Mouse (Mus musculus): ENCODE measurements around the gene Olfr47. TPM values are rescaled to one million over a fixed set of nuclear protein-coding genes. Genes with fewer than 3 reads are reported as not detected.
A peak's percentile ranks its signal among the peaks of the same experiment; 100 is the strongest.
"Not testable (repeated sequence)": the region's sequence is repeated elsewhere in the genome, so short reads cannot be mapped to it uniquely, and the experiment has no call there.

The Olfr47 gene
- polyA plus RNA-seq (2012; rRNA removed) = not detected in 2 replicates

DNA sequence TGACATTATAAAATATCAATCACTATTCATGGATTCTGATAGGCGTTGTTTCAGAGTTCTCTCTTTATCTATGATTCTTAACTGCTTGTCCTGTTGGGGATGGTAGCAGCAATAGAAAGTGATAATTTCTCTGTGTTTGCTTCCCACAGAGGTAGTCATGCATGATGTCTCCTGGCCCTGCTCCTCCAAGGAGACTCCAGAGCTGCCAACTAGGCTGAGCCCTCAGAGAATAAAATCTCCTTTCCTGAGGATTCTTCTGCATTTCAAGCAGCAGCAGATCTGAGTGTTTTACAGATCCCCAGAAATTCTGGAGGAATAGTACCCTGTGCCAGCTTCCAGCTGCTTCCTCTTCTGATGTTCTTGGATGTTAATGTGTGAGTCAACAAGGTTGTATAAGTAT is at the start of gene Olfr47:
Gene Olfr47 (plus strand): TSS at position 275 of the 400 bp plus-strand sequence.
- DNase-seq (ENCODE audit: low read depth, low spot score) = not testable (repeated sequence)
- WGBS = 78% methylated on average over 1 of the region's 1 CpGs

DNA sequence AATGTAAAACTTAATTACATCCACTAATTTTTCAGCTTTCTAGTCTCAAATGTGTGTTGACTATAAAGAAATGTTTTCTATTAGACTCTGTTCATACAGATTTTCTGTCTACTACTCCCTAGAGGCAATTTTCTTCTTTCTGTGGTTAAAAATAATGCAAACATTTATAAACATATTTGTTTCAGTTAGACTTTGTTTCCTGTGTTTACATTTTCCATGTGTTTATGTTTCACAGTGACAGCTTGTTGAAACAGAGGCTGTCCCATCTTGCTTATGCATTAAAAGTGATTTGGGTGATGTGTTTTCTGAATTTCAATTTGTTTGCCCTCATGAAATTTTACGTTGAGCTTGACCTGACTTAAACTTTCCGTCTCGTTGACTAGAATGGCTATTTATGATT is 40.3 kb upstream of the Olfr47 start:
- DNase-seq (ENCODE audit: low read depth, low spot score) = no peak
- WGBS = 65% methylated on average over 3 of the region's 3 CpGs

DNA sequence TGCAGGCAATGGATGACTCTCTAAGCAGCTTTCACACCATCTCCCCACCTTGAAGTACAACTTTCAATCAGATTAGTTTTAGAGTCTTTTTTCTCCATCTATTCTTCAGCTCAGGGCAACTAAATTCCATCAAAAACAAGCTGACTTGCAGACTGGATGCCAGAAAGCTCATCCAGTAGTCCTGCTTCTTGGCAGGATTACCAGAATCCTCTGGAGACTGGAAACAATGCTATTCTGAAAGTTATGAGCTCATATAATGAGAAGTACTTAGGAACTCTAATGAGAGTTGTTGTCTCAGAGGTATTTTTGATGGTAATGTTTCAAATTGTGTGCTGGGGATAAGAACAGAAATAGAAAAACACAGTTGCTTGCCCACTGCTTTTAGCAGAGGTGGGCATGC is 34.5 kb upstream of the Olfr47 start, which contains the start of gene Olfr435:
Gene Olfr435 (plus strand): TSS at position 366 of the 400 bp plus-strand sequence.
- no peak for DNase-seq (ENCODE audit: low read depth, low spot score)

DNA sequence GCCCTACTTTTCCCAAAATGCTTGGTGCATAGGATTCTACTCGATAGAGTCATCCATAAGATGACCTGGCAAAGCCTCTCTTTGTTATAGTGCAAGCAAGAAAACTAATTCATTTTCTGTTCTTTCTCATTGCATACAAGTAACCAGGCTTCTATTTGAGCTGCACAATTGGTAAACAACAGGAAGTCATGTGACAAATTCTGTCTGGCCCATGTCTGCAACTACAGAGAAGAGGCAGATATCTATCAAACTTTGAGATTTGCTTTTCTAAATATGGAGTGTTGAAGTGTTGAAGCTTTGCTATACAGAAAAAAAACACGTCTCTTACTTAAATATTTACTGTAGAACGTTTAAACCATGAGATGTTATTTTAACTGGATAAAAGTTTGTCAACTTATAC is 33.2 kb upstream of the Olfr47 start:
- WGBS = 50% methylated on average over 3 of the region's 3 CpGs
- DNase-seq (ENCODE audit: low read depth, low spot score) = no peak

DNA sequence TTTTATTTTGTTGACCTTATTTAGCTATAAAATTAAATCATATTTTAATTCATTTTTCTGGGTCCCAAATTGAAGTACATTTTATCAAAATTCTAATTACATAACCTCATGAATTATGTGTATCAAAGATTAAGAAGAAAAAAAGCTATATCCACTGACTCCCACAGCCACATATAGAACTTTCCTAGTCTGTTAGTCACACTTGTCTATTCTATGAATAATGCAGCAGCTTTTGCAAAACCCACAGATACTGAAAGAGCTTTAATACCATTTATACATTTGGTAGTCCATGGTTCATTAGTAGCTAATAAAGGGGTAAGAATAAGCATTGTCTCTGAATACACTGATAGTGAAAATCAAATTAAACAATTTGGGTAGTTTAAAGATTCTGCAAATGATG is 28.5 kb upstream of the Olfr47 start:
- DNase-seq (ENCODE audit: low read depth, low spot score) = no peak

DNA sequence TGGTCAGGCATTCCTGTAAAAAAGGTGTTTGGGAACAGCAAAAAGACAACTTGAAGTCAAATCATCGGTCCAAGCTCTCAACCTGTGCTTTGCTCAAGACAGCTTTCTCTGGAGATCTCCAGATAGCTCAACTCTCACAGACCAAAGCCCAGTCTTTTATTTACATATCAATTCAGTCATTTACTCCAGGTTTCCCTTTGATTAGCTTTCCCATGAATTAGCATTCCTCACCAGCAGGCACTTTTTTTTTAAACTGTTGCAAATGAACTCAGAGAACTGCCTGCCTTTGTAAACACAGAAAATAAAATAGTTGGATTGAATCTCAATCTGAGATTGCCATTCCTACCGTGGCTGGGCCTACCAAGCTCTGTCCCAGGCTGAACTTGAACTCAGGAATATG is 26.0 kb upstream of the Olfr47 start:
- 34% methylated on average over 2 of the region's 2 CpGs for WGBS
- no peak for DNase-seq (ENCODE audit: low read depth, low spot score)

DNA sequence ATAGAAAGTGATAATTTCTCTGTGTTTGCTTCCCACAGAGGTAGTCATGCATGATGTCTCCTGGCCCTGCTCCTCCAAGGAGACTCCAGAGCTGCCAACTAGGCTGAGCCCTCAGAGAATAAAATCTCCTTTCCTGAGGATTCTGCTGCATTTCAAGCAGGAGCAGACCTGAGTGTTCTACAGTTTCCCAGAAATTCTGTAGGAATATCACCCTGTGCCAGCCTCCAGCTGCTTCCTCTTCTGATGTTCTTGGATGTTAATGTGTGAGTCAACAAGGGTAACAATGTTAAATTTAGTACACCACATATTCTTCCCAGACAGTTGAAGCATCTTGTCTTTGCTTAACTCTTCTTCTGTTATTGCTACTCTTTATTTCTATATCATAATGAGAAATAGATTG is 18.5 kb upstream of the Olfr47 start, which contains the start of gene Olfr434:
Gene Olfr434 (plus strand): TSS at position 149 of the 400 bp plus-strand sequence.
- not testable (repeated sequence) for DNase-seq (ENCODE audit: low read depth, low spot score)

DNA sequence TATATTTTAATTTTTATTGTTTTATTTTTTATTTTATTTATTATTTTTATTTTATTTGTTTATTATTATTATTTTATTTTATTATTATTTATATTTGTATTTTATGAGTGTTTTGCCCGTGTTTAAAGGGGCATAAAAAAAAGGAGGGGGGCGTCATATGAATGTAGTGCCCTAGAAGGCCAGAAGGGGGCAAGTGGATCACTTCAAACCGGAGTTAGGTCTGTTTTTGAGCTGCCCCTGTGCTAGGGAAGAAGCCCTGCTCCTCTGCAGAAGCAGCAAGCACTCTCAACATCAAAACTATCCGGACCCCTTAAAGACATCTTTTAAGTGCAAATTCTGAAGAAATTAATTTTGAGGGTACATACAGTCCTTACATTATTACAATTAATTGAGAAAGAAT is 10.7 kb downstream of the Olfr47 start:
- 9% methylated on average over 4 of the region's 4 CpGs for WGBS
- DNase-seq (ENCODE audit: low read depth, low spot score) = no peak

DNA sequence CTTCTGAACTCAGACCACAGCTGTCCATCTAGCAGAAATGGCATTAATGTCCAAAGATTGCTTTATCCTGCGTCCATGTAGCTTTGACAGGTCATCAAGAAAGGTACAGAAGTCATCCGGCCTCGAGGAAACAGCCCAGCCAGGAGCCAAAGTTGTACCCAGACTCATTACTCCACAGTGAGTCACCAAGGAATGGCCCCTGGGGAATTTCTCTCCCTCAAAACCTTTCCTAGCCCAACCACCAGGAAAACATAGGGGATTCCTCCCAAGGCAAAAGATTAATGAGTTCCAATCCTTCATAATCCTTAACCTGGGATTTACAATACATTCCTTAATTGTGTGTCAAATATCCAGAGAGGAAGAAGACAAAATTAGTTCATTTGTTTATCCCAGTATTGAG is 16.1 kb downstream of the Olfr47 start:
- WGBS = 44% methylated on average over 3 of the region's 3 CpGs
- no peak for DNase-seq (ENCODE audit: low read depth, low spot score)

DNA sequence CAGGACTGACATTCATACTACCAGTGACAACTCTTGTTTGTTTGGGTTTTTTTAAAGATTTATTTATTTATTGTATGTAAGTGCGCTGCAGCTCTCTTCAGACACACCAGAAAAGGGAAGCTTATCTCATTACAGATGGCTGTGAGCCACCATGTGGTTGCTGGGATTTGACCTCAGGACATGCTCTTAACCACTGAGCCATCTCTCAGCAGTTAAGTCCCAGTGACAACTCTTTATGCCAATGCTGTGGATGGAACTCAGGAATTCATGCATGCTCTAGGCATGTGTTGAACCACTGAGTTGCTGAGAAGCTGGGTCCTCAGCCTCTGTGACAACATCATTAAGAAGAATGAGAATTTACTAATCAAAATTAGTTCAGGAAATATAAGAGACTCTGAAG is 21.7 kb downstream of the Olfr47 start:
- DNase-seq (ENCODE audit: low read depth, low spot score) = no peak
- WGBS = 60% methylated on average over 1 of the region's 1 CpGs

DNA sequence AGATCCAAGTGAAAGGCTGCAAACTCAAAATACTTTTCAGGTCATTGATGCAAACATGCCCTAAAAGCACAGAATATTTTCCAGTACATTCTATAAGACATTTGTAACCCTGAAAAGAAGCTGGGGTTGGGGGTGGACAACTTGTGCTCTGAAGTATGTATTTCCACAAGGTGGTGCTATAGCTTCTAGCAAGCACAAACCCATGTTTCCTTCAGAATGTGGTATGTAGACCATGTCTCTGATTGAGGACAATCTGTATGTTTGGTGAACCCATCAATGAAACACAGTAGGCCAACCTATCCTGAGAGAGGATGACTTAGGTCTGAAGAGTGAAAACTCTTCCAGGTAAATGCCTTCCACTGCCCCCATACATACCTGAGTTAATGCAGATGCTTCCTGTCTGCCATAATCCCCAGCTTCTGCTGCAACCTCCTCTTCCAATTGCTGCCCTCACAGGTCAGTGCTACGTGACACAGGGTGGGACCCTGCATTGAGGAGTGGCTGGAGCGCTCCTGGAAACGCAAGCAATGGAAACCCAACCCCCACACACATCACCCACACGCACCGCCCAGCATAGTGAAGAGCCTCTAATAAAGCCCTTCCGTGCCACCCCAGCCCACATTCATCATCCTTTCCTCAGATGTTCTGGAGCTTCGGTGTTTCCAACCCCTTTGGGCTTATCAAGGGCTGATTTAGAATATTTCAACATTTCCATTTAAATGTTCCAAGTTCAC is 23.0 kb downstream of the Olfr47 start:
- DNase-seq (ENCODE audit: low read depth, low spot score) = no peak
- WGBS = 61% methylated on average over 7 of the region's 7 CpGs

DNA sequence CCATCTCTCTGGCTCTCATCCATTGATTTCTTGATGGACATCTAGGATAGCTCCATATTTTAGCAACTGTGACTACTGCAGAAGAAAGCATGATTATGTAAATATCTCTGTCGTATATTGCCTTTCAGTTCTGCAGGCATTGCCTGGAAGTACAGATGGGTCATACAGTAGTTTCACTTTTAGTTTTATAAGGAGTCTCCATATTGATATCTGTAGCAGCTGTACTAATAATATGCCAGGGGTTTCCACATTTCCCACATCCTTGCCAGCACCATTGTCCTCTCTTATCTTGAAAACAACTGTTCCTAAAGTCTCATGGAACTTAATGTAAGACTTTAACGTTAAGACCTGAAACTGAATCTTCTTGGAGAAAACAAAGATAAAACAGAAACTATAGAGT is 29.4 kb downstream of the Olfr47 start:
- DNase-seq (ENCODE audit: low read depth, low spot score) = no peak
- 19% methylated on average over 2 of the region's 2 CpGs for WGBS

DNA sequence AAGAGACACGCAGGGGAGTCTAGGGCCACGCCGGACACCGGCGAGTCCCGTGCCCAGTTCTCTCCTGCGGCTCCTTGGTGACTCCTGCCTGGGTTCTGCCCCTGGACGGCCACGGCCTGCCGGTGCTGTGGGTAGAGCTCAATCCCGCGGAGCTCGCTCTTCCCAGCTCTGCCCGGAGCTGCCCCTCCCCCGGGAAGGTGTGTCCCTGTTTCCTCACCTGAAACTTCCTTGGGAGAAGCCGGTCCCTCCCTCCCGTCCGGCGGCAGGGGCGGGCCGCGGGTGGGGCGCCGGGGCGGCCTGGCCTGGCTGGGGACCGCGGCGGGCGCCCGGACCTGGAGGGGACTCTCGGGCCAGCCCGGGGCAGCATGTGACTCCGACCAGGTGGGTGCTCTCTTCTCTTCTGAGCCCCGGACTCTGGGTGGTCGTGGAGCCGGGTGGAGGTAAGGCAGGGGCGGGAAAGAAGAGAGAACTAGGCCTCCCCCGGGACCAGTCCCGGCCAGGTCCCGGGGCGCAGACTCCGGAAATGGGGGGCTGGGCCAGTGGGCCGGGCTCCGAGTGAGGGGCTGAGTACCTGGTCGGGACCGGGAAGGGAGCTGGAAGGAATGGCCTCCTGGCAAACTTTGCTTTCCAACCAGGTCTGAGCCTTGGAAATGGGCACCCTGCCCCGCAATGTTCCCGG is 34.2 kb downstream of the Olfr47 start, which contains the start of gene Arhgef5:
Gene Arhgef5 (plus strand): TSS at position 220 of the 679 bp plus-strand sequence.
- DNase-seq (ENCODE audit: low read depth, low spot score) = peak; percentile 83
- 0% methylated on average over 46 of the region's 48 CpGs for WGBS

DNA sequence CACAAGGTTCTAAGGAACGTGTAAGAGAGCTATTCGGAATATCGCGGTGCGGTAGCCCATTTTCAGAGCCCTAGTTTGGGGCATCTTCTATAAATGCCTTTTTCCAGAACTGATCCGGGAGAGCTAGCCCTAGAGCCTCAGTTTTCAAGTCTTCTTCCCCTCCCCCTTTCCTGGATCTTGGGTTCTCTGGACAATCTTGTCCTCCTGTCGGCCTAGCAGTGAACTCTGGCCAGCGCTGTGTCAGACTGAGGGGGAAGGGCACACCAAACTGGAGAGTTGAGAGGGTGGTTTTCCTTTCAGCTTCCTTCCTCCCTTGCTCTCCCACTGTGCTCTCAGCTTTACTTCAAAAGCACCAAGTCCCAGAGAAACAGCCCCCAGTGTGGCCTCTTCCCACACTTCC is 35.0 kb downstream of the Olfr47 start:
- no peak for DNase-seq (ENCODE audit: low read depth, low spot score)

DNA sequence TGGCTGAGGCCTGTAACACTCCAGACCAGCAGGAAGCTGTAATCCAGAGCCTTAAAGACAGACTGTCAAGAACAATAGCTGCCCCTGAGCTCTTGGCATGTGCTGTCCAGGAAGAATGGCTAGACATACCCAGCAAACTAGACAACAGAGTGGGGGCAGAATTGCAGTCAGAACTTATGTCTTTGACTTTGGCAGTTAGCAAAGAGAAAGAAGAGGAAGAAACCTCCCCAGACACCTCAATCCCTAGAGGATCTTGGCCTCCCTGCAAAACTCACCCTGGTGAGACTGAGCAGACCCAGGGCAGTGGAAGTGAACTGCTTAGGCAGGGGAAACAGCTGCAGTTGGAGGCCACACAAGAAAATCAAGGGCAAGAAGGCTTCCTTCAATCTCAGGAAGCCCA is 41.3 kb downstream of the Olfr47 start:
- no peak for DNase-seq (ENCODE audit: low read depth, low spot score)

More for the DNA sequence above, 35.0 kb downstream of the Olfr47 start:
- WGBS = 5% methylated on average over 8 of the region's 8 CpGs

DNA sequence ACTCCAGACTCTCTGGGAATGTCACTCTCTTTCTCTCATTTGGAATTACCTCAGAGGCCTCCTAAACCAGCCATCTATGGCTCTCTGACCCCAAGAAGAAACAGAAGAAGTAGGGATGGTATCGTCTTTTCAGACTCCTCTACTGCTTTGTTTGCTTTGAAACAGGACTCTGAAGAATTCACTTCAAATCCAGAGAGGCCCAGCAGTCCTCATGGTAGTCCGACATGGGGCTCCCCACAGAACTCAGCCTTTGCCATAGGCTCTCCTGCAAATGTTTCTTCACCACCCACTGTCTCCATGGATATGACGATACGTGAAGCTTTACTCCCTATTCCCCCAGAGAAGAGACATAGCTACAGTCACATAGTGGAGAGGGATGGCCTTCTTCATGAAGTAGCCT is 42.8 kb downstream of the Olfr47 start:
- 86% methylated on average over 4 of the region's 4 CpGs for WGBS

DNA sequence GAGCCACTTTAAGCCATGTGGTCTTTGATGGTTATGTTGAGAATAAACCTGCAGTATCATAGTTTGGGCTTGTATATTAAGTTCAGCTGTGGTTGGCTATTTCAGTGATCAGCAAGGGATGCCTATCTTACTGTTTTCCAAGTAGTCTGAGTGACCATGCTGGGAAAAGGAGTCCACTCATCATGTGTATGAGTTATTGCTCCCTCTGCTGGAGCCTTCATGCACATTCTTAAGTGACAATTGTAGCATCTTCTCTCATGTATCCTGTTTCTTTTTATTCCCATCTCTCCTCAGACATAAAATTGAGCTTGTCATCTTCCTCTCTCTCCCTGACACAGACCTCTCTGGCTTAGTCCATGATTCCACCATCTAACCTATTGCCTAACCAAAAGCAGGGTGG is 46.9 kb downstream of the Olfr47 start:
- no peak for DNase-seq (ENCODE audit: low read depth, low spot score)

More for the DNA sequence above, 42.8 kb downstream of the Olfr47 start:
- DNase-seq (ENCODE audit: low read depth, low spot score) = no peak

DNA sequence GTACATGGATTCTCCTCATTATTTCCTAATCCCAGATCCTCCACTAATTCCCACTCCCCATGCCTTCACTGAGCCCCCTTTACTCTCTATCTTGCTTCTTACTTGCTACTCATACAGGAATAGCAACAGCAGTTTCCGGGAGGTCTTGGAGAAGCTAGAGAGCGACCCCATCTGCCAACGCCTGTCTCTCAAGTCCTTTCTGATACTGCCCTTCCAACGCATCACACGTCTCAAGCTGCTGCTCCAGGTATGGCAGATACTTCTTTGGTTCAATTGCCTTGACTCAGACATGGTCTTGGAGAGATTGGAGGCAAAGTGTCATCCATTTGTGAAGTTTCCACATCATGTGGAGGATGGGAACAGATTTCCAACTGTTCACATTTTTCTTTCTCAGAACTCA is 49.2 kb downstream of the Olfr47 start:
- DNase-seq (ENCODE audit: low read depth, low spot score) = no peak
- 93% methylated on average over 5 of the region's 5 CpGs for WGBS
